Mouse (Mus musculus) myocyte (in vitro differentiated cells): ENCODE data around the gene Gm12569. TPM values are rescaled to one million over a fixed set of nuclear protein-coding genes. Genes with fewer than 3 reads are reported as not detected.

Experiments
- H3K27me3 ChIP-seq: one replicate; pipeline ENCODE4 v1.6.1; 2011; ENCODE audit not compliant: control insufficient read depth, insufficient read depth, insufficient read length
- H3K36me3 ChIP-seq: one replicate; pipeline ENCODE4 v1.6.1; 2011; ENCODE audit not compliant: control insufficient read depth, insufficient read depth
- H3K4me2 ChIP-seq: one replicate; pipeline ENCODE4 v1.6.1; 2011; ENCODE audit warnings: low read depth, control low read depth
- H3K4me3 ChIP-seq: one replicate; pipeline ENCODE4 v1.5.1; 2011; ENCODE audit warnings: mild to moderate bottlenecking, control low read depth, moderate library complexity
- H3K79me2 ChIP-seq: one replicate; pipeline ENCODE4 v1.6.1; 2011; ENCODE audit not compliant: control insufficient read depth, insufficient read depth
- H3ac ChIP-seq: one replicate; pipeline ENCODE4 v1.6.1; 2011; ENCODE audit not compliant: control insufficient read depth, insufficient read length
- CEBPB ChIP-seq: IDR thresholded peaks from 2 replicates; pipeline ENCODE4 v1.6.1; 2011; ENCODE audit warnings: mild to moderate bottlenecking, moderate library complexity; ENCODE audit not compliant: poor library complexity, insufficient read depth, severe bottlenecking
- E2F4 ChIP-seq: IDR thresholded peaks from one replicate; pipeline ENCODE4 v1.6.1; 2011; ENCODE audit warnings: mild to moderate bottlenecking, control low read depth, moderate library complexity; ENCODE audit not compliant: insufficient read depth
- MAX ChIP-seq: IDR thresholded peaks from one replicate; pipeline ENCODE4 v1.6.1; 2011; ENCODE audit warnings: low read depth, mild to moderate bottlenecking, control low read depth
- MYOD1 ChIP-seq, 3 experiments: IDR thresholded peaks; one replicate each; pipeline ENCODE4 v1.6.1; 2011; ENCODE audit warnings: control low read depth in 2 of 3, low read depth in 2 of 3, mild to moderate bottlenecking in 2 of 3, moderate library complexity in 1 of 3; ENCODE audit not compliant: insufficient read length in 2 of 3, control insufficient read depth in 1 of 3
- MYOG ChIP-seq, 3 experiments: IDR thresholded peaks; one replicate each; pipeline ENCODE4 v1.6.1; 2011; ENCODE audit warnings: control low read depth in 2 of 3, low read depth in 2 of 3, mild to moderate bottlenecking in 2 of 3; ENCODE audit not compliant: insufficient read length in 2 of 3, control insufficient read depth in 1 of 3, insufficient read depth in 1 of 3
- POLR2A ChIP-seq: IDR thresholded peaks from one replicate; pipeline ENCODE4 v1.6.1; 2011; ENCODE audit warnings: low read depth, mild to moderate bottlenecking, control low read depth, moderate library complexity; ENCODE audit not compliant: insufficient read length
- POLR2AphosphoS2 ChIP-seq: IDR thresholded peaks from one replicate; pipeline ENCODE4 v1.6.1; 2011; ENCODE audit warnings: low read depth, control low read depth; ENCODE audit not compliant: insufficient read length
- REST ChIP-seq: IDR thresholded peaks from one replicate; pipeline ENCODE4 v1.6.1; 2011; ENCODE audit warnings: mild to moderate bottlenecking, control low read depth, moderate library complexity; ENCODE audit not compliant: insufficient read depth, insufficient read length
- SRF ChIP-seq: IDR thresholded peaks from one replicate; pipeline ENCODE4 v1.6.1; 2011; ENCODE audit warnings: low read depth; ENCODE audit not compliant: control insufficient read depth, insufficient read length
- TCF12 ChIP-seq: IDR thresholded peaks from one replicate; pipeline ENCODE4 v1.6.1; 2011; ENCODE audit warnings: mild to moderate bottlenecking, control low read depth; ENCODE audit not compliant: poor library complexity, insufficient read depth, severe bottlenecking
- TCF3 ChIP-seq: IDR thresholded peaks from one replicate; pipeline ENCODE4 v1.6.1; 2011; ENCODE audit warnings: low read depth, control low read depth; ENCODE audit not compliant: insufficient read length
- USF1 ChIP-seq: IDR thresholded peaks from one replicate; pipeline ENCODE4 v1.6.1; 2011; ENCODE audit warnings: low read depth, mild to moderate bottlenecking, control low read depth, moderate library complexity
- polyA plus RNA-seq: library from polyadenylated mRNA; unstranded; fragments of >200 nt; fragmentation: generic; extraction: Trizol; gene quantifications from one replicate; pipeline ENCODE4 v1.2.1, GENCODE M21; 2012; ENCODE audit warnings: missing spikeins

Gm12569 gene
- polyA plus RNA-seq, 1 experiment: not detected

- Histone ChIP-seq H3K4me3 (peak overlapping the region; percentile 90), H3K36me3 (peaks cover 21% of the 10 kb centered on the region), H3K4me2 (peak overlapping the region; percentile 96)
These were observed 45.1 kb downstream of the Gm12569 start for GRCm38 (mm10) chr11:51265326-51265725.

GRCm38 (mm10) chr11:51274418-51274817, 54.1 kb downstream of the Gm12569 start:
- Histone ChIP-seq H3K4me2 (no peak overlapping the region), H3K27me3 (no peaks in the 10 kb centered on the region), H3K4me3 (no peak overlapping the region), H3K79me2 (peaks cover 30% of the 10 kb centered on the region), H3ac (no peak overlapping the region), H3K36me3 (peaks cover 71% of the 10 kb centered on the region)
- TF ChIP-seq REST: no peak
- no peak for TF ChIP-seq TCF12
- no peak for TF ChIP-seq SRF
- no peak for TF ChIP-seq MYOG (IDR thresholded peaks at IDR 0.05; ENCODE audit: control insufficient read depth in 1 of 3, insufficient read depth in 1 of 3, insufficient read length in 2 of 3, low read depth in 2 of 3)
- TF ChIP-seq MYOD1 (IDR thresholded peaks at IDR 0.05; ENCODE audit: control insufficient read depth in 1 of 3, insufficient read length in 2 of 3, low read depth in 2 of 3): no peak
- no peak for TF ChIP-seq POLR2A
- no peak for TF ChIP-seq TCF3
- TF ChIP-seq POLR2AphosphoS2: no peak
- TF ChIP-seq USF1: no peak
- TF ChIP-seq CEBPB: no peak
- no peak for TF ChIP-seq MAX
- TF ChIP-seq E2F4: no peak

More at GRCm38 (mm10) chr11:51265326-51265725, 45.1 kb downstream of the Gm12569 start:
- Histone ChIP-seq H3K79me2 (peaks cover 70% of the 10 kb centered on the region), H3K27me3 (no peaks in the 10 kb centered on the region), H3ac (no peak overlapping the region)
- TF ChIP-seq MAX (no peak), TCF12 (no peak), POLR2AphosphoS2 (no peak), USF1 (no peak), REST (no peak)

Other genes with a start within 250 kb of the Gm12569 start
- gene Olfr1377, start 238.5 kb upstream of the Gm12569 start, polyA plus RNA-seq: not detected
- not detected for gene Olfr51, start 216.9 kb upstream of the Gm12569 start, polyA plus RNA-seq
- gene Olfr54, start 206.2 kb upstream of the Gm12569 start, polyA plus RNA-seq: not detected
- not detected for gene Olfr1375, start 172.4 kb upstream of the Gm12569 start, polyA plus RNA-seq
- gene Zfp354a, start 161.2 kb upstream of the Gm12569 start, polyA plus RNA-seq: 0.95 TPM
- 12.4 TPM for gene Clk4, start 41.3 kb downstream of the Gm12569 start, polyA plus RNA-seq
- gene BC049762, start 42.6 kb downstream of the Gm12569 start, polyA plus RNA-seq: not detected
- 10.3 TPM for gene Col23a1, start 69.4 kb downstream of the Gm12569 start, polyA plus RNA-seq